Mouse (Mus musculus) hindbrain, embryonic 13.5 days (tissue): ENCODE results near the gene Olfr299. TPM values are rescaled to one million over a fixed set of nuclear protein-coding genes. Genes with fewer than 3 reads are reported as not detected.

ENCODE experiments used
- ATAC-seq: fragments of 200-750 bp; cut with Nextera tagmentation; 2 replicates; pipeline ENCODE4 v1.8.0; 2017; ENCODE audit warnings: moderate TSS enrichment; ENCODE audit not compliant: low FRiP score
- H3K27ac ChIP-seq: fragments of 300-500 bp; sonication (generic); 2 replicates; pipeline ENCODE4 v1.5.1; 2015; ENCODE audit warnings: inconsistent platforms, mild to moderate bottlenecking, moderate library complexity
- H3K27me3 ChIP-seq: fragments of 300-500 bp; sonication (generic); 2 replicates; pipeline ENCODE4 v1.6.1; 2015; ENCODE audit warnings: mild to moderate bottlenecking, inconsistent platforms
- H3K36me3 ChIP-seq: fragments of 300-500 bp; sonication (generic); 2 replicates; pipeline ENCODE4 v1.6.1; 2015; ENCODE audit warnings: mild to moderate bottlenecking, inconsistent platforms
- H3K4me1 ChIP-seq: fragments of 300-500 bp; sonication (generic); replicated peaks from 2 replicates; pipeline ENCODE4 v1.6.1; 2015; ENCODE audit warnings: inconsistent platforms
- H3K4me2 ChIP-seq: fragments of 300-500 bp; sonication (generic); 2 replicates; pipeline ENCODE4 v1.6.1; 2015; ENCODE audit warnings: inconsistent platforms, mild to moderate bottlenecking, moderate library complexity
- H3K4me3 ChIP-seq: fragments of 300-500 bp; sonication (generic); 2 replicates; pipeline ENCODE4 v1.5.1; 2015; ENCODE audit warnings: mild to moderate bottlenecking, inconsistent platforms
- H3K9ac ChIP-seq: fragments of 300-500 bp; sonication (generic); 2 replicates; pipeline ENCODE4 v1.6.1; 2015; ENCODE audit warnings: mild to moderate bottlenecking, inconsistent platforms
- H3K9me3 ChIP-seq: fragments of 300-500 bp; sonication (generic); 2 replicates; pipeline ENCODE4 v1.6.1; 2016; ENCODE audit warnings: inconsistent platforms
- WGBS: fragments of 180-500 bp; shearing (Covaris S2); methylation state at CpG from one replicate; pipeline ENCODE4 v1.1.7; 2015; 5-methylcytosine and 5-hydroxymethylcytosine counted together
- polyA plus RNA-seq: library from polyadenylated mRNA; unstranded; fragments of >200 nt; fragmentation: Nextera tagmentation; extraction: Ambion mirVana; gene quantifications from 2 replicates; pipeline ENCODE4 v1.2.1, GENCODE M21; 2015

Gene Olfr299
- polyA plus RNA-seq: not detected in 2 replicates

GRCm38 (mm10) chr7:86459621-86460020 lies at the start of gene Olfr299:
Gene Olfr299, plus strand, starts transcription at chr7:86459921.
- H3K4me1 ChIP-seq: no peaks in the 10 kb centered on the region
- H3K4me2 ChIP-seq: no peak within 1 kb of the TSS
- no peak within 1 kb of the TSS for H3K9ac ChIP-seq
- no peaks in the 10 kb centered on the region for H3K9me3 ChIP-seq
- no peaks in the 10 kb centered on the region for H3K36me3 ChIP-seq
- no peak within 1 kb of the TSS for H3K4me3 ChIP-seq
- no peak within 1 kb of the TSS for H3K27ac ChIP-seq
- ATAC-seq: no peak
- WGBS: 82% methylated on average over 1 of the region's 1 CpGs
- H3K27me3 ChIP-seq: no peaks in the 10 kb centered on the region

- 93% methylated on average over 1 of the region's 1 CpGs for WGBS
- ATAC-seq: no peak
- Histone ChIP-seq H3K9ac (no peak within 1 kb of the TSS), H3K27me3 (no peaks in the 10 kb centered on the region), H3K4me2 (no peak within 1 kb of the TSS), H3K4me1 (no peaks in the 10 kb centered on the region), H3K27ac (no peak within 1 kb of the TSS), H3K36me3 (no peaks in the 10 kb centered on the region), H3K9me3 (no peaks in the 10 kb centered on the region), H3K4me3 (no peak within 1 kb of the TSS)
These were observed 32.7 kb downstream of the Olfr299 start, which contains the start of gene Olfr298 for GRCm38 (mm10) chr7:86492384-86492783. Gene Olfr298, minus strand, starts transcription at chr7:86492484.

Other genes with a start within 250 kb of the Olfr299 start
- gene Vmn2r76, start 213.6 kb upstream of the Olfr299 start, polyA plus RNA-seq: not detected in 2 replicates
- not detected in 2 replicates for gene Olfr310, start 182.7 kb upstream of the Olfr299 start, polyA plus RNA-seq
- gene Olfr309, start 146.2 kb upstream of the Olfr299 start, polyA plus RNA-seq: not detected in 2 replicates
- gene Olfr308, start 134.3 kb upstream of the Olfr299 start, polyA plus RNA-seq: not detected in 2 replicates
- not detected in 2 replicates for gene Olfr307, start 122.3 kb upstream of the Olfr299 start, polyA plus RNA-seq
- gene Olfr305, start 93.0 kb upstream of the Olfr299 start, polyA plus RNA-seq: not detected in 2 replicates
- gene Olfr304, start 73.3 kb upstream of the Olfr299 start, polyA plus RNA-seq: not detected in 2 replicates
- not detected in 2 replicates for gene Olfr303, start 62.1 kb upstream of the Olfr299 start, polyA plus RNA-seq
- gene Olfr301, start 56.1 kb upstream of the Olfr299 start, polyA plus RNA-seq: not detected in 2 replicates
- not detected in 2 replicates for gene Olfr298, start 32.6 kb downstream of the Olfr299 start, polyA plus RNA-seq
- not detected in 2 replicates for gene Olfr297, start 60.0 kb downstream of the Olfr299 start, polyA plus RNA-seq
- not detected in 2 replicates for gene Olfr295, start 123.9 kb downstream of the Olfr299 start, polyA plus RNA-seq
- gene Olfr294, start 156.7 kb downstream of the Olfr299 start, polyA plus RNA-seq: not detected in 2 replicates
- not detected in 2 replicates for gene Olfr293, start 189.1 kb downstream of the Olfr299 start, polyA plus RNA-seq
- gene Olfr292, start 228.4 kb downstream of the Olfr299 start, polyA plus RNA-seq: not detected in 2 replicates